Mouse (Mus musculus) ovary, adult 10 weeks (tissue): ENCODE results near the gene Msx1. TPM values are rescaled to one million over a fixed set of nuclear protein-coding genes. Genes with fewer than 3 reads are reported as not detected.

Experiments used
- polyA plus RNA-seq: library from polyadenylated mRNA; stranded (reverse); fragments of 350-450 nt; fragmentation: Illumina TruSeq; extraction: RNeasy Lipid Tissue Mini Kit (QIAGEN cat#74804); gene quantifications from one replicate; pipeline ENCODE4 v1.2.3, GENCODE M21; 2014

Gene Msx1
- polyA plus RNA-seq, result 0.54 TPM

DNA sequence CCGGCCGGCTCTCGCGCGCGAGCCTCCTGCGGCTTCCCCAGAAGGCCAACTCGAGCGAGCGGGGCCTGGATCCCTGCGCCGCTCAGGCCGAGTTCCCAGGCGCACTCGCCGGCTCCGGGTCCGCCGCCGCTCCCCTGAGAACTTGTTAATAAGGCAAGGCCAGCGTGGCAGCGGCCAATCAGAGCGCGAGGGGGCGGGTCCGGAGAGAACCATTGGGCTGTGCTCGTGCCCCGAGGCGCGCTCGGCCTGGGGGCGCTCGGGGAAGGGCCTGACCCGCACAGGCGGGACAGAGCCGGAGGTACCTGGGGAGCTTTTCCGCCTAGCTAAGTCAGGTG, at the start of gene Msx1:
TSS of gene Msx1 (minus strand) at position 123 of the 335 bp plus-strand sequence.

Other genes with a start within 250 kb of the Msx1 start
- 0.66 TPM for gene Stk32b, start 107.4 kb downstream of the Msx1 start, polyA plus RNA-seq
- gene Cytl1, start 89.1 kb downstream of the Msx1 start, polyA plus RNA-seq, result not detected
- gene Stx18, start 214.2 kb upstream of the Msx1 start, polyA plus RNA-seq, result 50.5 TPM